Mouse (Mus musculus): ENCODE measurements around the gene Prkar1b. TPM values are rescaled to one million over a fixed set of nuclear protein-coding genes. Genes with fewer than 3 reads are reported as not detected.

Prkar1b gene
- total and polyA plus RNA-seq, 2 experiments from 2014 or later, result 303 to 392 TPM

DNA sequence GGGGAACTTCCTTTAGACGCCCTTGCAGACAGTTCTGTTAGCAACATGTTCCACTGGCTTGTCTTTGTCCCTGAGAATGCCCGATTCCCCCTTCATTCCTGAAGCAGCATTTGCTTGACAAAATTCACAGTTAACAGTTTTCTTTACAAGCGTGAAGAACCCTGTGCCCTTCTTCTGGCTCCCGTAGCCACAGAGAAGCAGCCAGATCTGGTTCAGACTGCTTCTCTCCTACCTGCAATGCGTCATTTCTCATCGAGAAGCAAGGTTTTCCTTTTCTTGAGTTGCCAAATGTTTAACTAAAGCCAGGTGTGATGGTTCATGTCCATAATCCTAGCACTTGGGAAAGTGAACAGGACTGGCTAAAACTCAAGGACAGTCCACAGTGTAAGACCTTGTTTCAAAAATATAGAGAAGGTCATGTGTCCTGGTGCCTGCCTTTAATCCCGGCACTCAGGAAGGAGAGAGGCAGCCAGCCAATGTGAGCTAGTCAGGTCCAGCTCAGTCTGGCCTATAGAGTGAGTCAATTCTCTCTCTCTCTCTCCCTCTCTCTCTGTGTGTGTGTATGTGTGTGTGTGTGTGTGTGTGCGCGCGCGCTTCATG lies 3.2 kb downstream of the Prkar1b start:
- WGBS, result 67% methylated on average over 11 of the region's 11 CpGs
- ATAC-seq (no peak), DNase-seq (no peak)
- peak overlapping the region; percentile 60 for H3K27ac ChIP-seq (ENCODE audit: low read depth, low read length)
- peaks cover 21% of the 10 kb centered on the region for H3K4me1 ChIP-seq (ENCODE audit: insufficient read depth)
- H3K36me3 ChIP-seq (ENCODE audit: insufficient read depth), result no peaks in the 10 kb centered on the region
- no peaks in the 10 kb centered on the region for H3K27me3 ChIP-seq (ENCODE audit: insufficient read depth, low read length)
- H3K9ac ChIP-seq, result no peak overlapping the region
- no peak for TF ChIP-seq CTCF (IDR thresholded peaks at IDR 0.05; ENCODE audit: low read depth)
- no peak overlapping the region for H3K4me3 ChIP-seq (ENCODE audit: low read depth, low read length)
- H3K4me2 ChIP-seq (ENCODE audit: low read depth), result no peak overlapping the region
- no peaks in the 10 kb centered on the region for H3K9me3 ChIP-seq (ENCODE audit: low read length)

DNA sequence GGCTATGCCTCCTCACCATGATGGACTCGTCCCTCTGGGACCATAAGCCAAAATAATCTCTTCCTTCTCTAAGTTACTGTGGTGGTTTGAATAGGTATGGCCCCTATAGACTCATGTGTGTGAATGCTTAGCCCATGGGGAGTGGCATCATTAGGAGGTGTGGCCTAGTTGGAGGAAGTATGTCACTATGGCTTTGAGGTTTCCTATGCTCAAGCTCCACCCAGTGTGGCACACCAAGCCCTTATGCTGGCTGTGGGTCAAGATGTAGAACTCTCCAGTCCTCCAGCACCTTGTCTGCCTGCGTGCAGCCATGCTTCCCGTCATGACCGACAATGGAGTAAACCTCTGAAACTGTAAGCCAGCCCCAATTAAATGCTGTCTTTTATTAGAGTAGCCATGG lies 4.1 kb downstream of the Prkar1b start:
- no peak overlapping the region for H3K4me3 ChIP-seq (ENCODE audit: low read depth, low read length)
- ATAC-seq (no peak), DNase-seq (no peak)
- no peaks in the 10 kb centered on the region for H3K9me3 ChIP-seq (ENCODE audit: low read length)
- peak overlapping the region; percentile 60; the same call in 1 of the 2 replicates for H3K27ac ChIP-seq (ENCODE audit: low read depth, low read length)
- 87% methylated on average over 4 of the region's 4 CpGs for WGBS
- TF ChIP-seq CTCF (IDR thresholded peaks at IDR 0.05; ENCODE audit: low read depth), result no peak
- H3K36me3 ChIP-seq (ENCODE audit: insufficient read depth), result no peaks in the 10 kb centered on the region
- H3K4me2 ChIP-seq (ENCODE audit: low read depth), result no peak overlapping the region
- no peaks in the 10 kb centered on the region for H3K27me3 ChIP-seq (ENCODE audit: insufficient read depth, low read length)
- peaks cover 20% of the 10 kb centered on the region for H3K4me1 ChIP-seq (ENCODE audit: insufficient read depth)
- H3K9ac ChIP-seq, result no peak overlapping the region

DNA sequence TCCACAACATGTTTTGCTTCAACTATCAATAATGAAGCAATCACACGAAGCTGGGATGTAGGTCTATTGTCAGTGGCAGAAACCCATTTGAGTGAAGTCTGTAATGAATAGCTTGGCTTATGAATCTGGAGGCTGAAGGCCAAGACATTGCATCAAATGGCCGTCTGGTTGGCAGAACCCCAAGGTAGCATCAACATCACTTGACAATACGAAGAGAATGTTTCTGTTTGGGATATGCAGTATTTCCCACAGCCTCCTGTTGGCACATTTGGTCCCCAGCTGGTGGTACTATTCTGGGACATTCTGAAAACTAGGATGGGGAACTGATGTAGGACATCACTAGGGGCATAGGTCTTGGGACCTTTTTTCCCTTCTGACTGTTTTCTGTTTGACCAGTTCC lies 5.9 kb downstream of the Prkar1b start:
- H3K9ac ChIP-seq, result no peak overlapping the region
- DNase-seq (peak; percentile 27), ATAC-seq (no peak)
- no peaks in the 10 kb centered on the region for H3K36me3 ChIP-seq (ENCODE audit: insufficient read depth)
- H3K27ac ChIP-seq (ENCODE audit: low read depth, low read length), result no peak overlapping the region
- WGBS, result 47% methylated on average over 3 of the region's 3 CpGs
- no peaks in the 10 kb centered on the region for H3K9me3 ChIP-seq (ENCODE audit: low read length)
- H3K4me2 ChIP-seq (ENCODE audit: low read depth), result no peak overlapping the region
- peaks cover 15% of the 10 kb centered on the region for H3K4me1 ChIP-seq (ENCODE audit: insufficient read depth)
- no peak overlapping the region for H3K4me3 ChIP-seq (ENCODE audit: low read depth, low read length)
- TF ChIP-seq CTCF (IDR thresholded peaks at IDR 0.05; ENCODE audit: low read depth), result no peak
- no peaks in the 10 kb centered on the region for H3K27me3 ChIP-seq (ENCODE audit: insufficient read depth, low read length)

DNA sequence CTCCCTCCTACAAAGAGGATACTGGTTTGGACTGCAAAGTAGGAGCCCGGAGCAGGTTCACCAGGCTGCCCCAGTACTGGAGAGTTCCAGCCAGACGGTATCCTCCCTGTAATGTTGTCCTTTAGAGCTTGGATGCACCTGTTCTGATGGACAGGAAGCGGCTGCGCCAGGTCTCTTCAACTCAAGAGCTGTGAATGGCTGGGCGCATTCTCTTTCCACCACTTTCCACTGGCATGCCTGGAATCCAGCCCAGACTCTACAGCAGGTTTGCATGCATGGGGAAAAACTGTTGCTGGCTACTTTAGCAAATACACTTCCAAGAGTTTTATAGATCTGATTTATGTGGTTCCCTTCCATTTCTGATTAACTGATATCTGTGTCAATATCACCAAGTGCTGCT lies 8.5 kb downstream of the Prkar1b start:
- H3K9ac ChIP-seq, result no peak overlapping the region

DNA sequence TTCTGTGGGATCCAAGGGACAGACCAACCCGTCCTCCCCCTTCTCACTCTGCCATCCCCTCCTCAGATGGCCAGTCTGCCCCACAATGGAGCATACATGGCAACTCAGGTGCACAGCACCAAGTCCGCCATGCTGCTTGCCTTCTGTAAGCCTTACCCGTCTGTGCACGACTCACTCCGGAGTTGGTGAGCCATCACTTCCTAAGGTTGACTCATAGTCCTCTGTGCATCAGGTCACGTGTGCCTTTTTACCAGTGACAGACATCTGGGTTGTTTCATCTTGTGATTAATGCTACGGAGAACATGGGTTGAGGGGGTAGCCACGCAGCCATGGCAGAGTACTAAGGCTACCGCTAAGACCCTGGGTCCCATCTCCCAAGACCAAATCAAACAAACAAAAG lies 9.2 kb downstream of the Prkar1b start:
- no peak for ATAC-seq
- Histone ChIP-seq H3K36me3 (ENCODE audit: insufficient read depth) (no peaks in the 10 kb centered on the region), H3K27me3 (ENCODE audit: insufficient read depth, low read length) (no peaks in the 10 kb centered on the region), H3K9ac (no peak overlapping the region), H3K9me3 (ENCODE audit: low read length) (no peaks in the 10 kb centered on the region), H3K27ac (ENCODE audit: low read depth, low read length) (no peak overlapping the region), H3K4me2 (ENCODE audit: low read depth) (no peak overlapping the region), H3K4me1 (ENCODE audit: insufficient read depth) (peaks cover 9% of the 10 kb centered on the region), H3K4me3 (ENCODE audit: low read depth, low read length) (no peak overlapping the region)
- 85% methylated on average over 9 of the region's 9 CpGs for WGBS
- no peak for TF ChIP-seq CTCF (IDR thresholded peaks at IDR 0.05; ENCODE audit: low read depth)
- DNase-seq, result no peak

More for the DNA sequence above, 8.5 kb downstream of the Prkar1b start:
- ATAC-seq (no peak), DNase-seq (peak; percentile 67)
- no peak overlapping the region for H3K4me2 ChIP-seq (ENCODE audit: low read depth)
- H3K4me3 ChIP-seq (ENCODE audit: low read depth, low read length), result no peak overlapping the region
- peaks cover 13% of the 10 kb centered on the region for H3K4me1 ChIP-seq (ENCODE audit: insufficient read depth)
- H3K9me3 ChIP-seq (ENCODE audit: low read length), result no peaks in the 10 kb centered on the region
- WGBS, result 50% methylated on average over 5 of the region's 5 CpGs
- H3K27ac ChIP-seq (ENCODE audit: low read depth, low read length), result 0 out of 2 replicates have a peak overlapping the region, but pooled peaks have one; percentile 45
- H3K27me3 ChIP-seq (ENCODE audit: insufficient read depth, low read length), result no peaks in the 10 kb centered on the region
- no peak for TF ChIP-seq CTCF (IDR thresholded peaks at IDR 0.05; ENCODE audit: low read depth)
- H3K36me3 ChIP-seq (ENCODE audit: insufficient read depth), result no peaks in the 10 kb centered on the region

DNA sequence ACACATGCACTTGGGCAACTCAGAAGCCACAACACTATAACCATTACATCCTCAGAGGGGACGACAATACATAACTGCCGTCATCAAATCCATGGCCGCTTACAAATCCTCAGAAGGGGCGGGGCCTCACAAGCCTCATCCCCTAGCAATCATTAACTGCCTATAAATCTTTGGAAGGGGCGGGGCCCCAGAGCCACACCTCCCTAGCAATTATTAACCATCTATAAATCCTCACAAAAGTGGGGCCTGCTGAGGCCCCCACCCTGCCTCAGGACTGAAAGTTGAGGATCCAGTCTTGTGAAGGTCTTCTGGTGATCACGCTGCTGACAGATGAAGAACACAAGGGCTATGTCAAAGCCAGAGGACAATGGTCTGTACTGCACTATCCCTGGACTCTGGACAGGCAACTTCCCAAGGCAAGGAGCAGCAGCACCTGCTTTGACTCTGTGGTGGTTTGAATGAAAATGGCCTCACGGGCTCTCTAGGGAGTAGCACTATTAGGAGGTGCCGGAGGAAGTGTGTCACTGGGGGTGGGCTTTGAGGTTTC lies 10.8 kb downstream of the Prkar1b start:
- no peak overlapping the region for H3K4me3 ChIP-seq (ENCODE audit: low read depth, low read length)
- H3K4me2 ChIP-seq (ENCODE audit: low read depth), result no peak overlapping the region
- no peaks in the 10 kb centered on the region for H3K36me3 ChIP-seq (ENCODE audit: insufficient read depth)
- no peaks in the 10 kb centered on the region for H3K9me3 ChIP-seq (ENCODE audit: low read length)
- H3K27me3 ChIP-seq (ENCODE audit: insufficient read depth, low read length), result no peaks in the 10 kb centered on the region
- ATAC-seq, result no peak
- H3K9ac ChIP-seq, result no peak overlapping the region
- no peak for TF ChIP-seq CTCF (IDR thresholded peaks at IDR 0.05; ENCODE audit: low read depth)
- H3K4me1 ChIP-seq (ENCODE audit: insufficient read depth), result peaks cover 9% of the 10 kb centered on the region
- peak overlapping the region; percentile 64; the same call in 1 of the 2 replicates for H3K27ac ChIP-seq (ENCODE audit: low read depth, low read length)
- 82% methylated on average over 8 of the region's 8 CpGs for WGBS
- no peak for DNase-seq

DNA sequence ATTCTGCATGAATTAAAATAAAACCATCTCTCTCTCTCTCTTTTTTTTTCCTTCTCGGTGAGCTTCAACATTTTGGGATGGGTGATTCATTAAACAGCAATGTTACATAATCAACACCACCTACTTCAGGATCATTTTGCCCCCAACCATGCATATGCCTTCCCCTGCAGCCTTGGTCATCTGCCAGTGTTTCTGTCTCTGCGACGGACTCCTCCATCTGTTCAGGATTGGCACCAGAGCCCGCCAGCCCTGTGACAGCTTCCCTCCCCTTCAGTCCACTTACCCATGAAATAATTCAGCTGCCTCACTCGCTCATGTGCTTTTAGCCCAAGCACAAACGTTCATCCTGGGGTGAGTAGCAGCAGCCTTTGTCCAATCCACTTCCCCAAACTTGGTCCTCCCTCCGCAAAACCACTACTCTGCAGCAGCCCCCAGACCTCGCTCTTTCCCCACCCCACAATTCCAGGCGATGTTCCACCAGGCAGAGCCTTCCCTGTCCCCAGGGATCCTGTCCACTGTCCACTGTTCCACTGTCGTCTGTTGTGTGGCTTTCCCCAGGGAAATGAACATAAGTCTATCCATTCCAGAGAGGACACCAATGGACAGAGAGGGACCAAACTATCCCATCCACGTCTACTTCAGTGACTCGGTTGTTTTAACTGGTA lies 11.4 kb downstream of the Prkar1b start:
- Histone ChIP-seq H3K9me3 (ENCODE audit: low read length) (no peaks in the 10 kb centered on the region), H3K9ac (no peak overlapping the region), H3K27me3 (ENCODE audit: insufficient read depth, low read length) (no peaks in the 10 kb centered on the region), H3K4me1 (ENCODE audit: insufficient read depth) (peaks cover 9% of the 10 kb centered on the region), H3K4me2 (ENCODE audit: low read depth) (no peak overlapping the region), H3K36me3 (ENCODE audit: insufficient read depth) (no peaks in the 10 kb centered on the region), H3K4me3 (ENCODE audit: low read depth, low read length) (no peak overlapping the region), H3K27ac (ENCODE audit: low read depth, low read length) (peak overlapping the region; percentile 64; the same call in 1 of the 2 replicates)
- WGBS, result 46% methylated on average over 12 of the region's 12 CpGs
- no peak for TF ChIP-seq CTCF (IDR thresholded peaks at IDR 0.05; ENCODE audit: low read depth)
- DNase-seq (peak; percentile 87), ATAC-seq (peak; percentile 82)
